10 mouse cellular contexts compared by ENCODE assay signal in genomic region chr1:39253771-39254170, GRCm38 (mm10).
DNase-seq lines count a peak whose midpoint lies in the region; ATAC-seq and TF ChIP-seq lines count a peak whose summit lies in the region.
"Had no signal": no experiment of that assay in that cellular context is flagged by ENCODE, and none has a peak within 500 bp of the region (broad histone marks: within the 10 kb centered on the region; RNA-seq: fewer than 3 reads in every experiment).

No protein-coding gene starts in this region.

- H3K4me1 ChIP-seq in kidney, embryonic 14.5 days (ENCODE audit: control insufficient read depth, insufficient read depth, low read length), result no peaks in the 10 kb centered on the region
- no peaks in the 10 kb centered on the region for H3K4me1 ChIP-seq in liver, embryonic 14.5 days (replicated peaks; ENCODE audit: control insufficient read depth in 2 of 2, insufficient read depth in 2 of 2, low read length in 1 of 2)
- H3K4me1 ChIP-seq: embryonic facial prominence, embryonic 12.5 days had no signal

- no peak overlapping the region for H3K27ac ChIP-seq in kidney, embryonic 14.5 days (ENCODE audit: low read depth, low read length)
- no peak overlapping the region for H3K27ac ChIP-seq in liver, embryonic 14.5 days
- H3K27ac ChIP-seq: embryonic facial prominence, embryonic 12.5 days; limb, embryonic 13.5 days had no signal

- H3K9ac ChIP-seq in kidney, embryonic 14.5 days (ENCODE audit: low read depth, low read length), result no peak overlapping the region
- no peak overlapping the region for H3K9ac ChIP-seq in liver, embryonic 14.5 days (replicated peaks)
- H3K9ac ChIP-seq: embryonic facial prominence, embryonic 12.5 days; limb, embryonic 13.5 days had no signal

- ATAC-seq in kidney, embryonic 14.5 days (ENCODE audit: low FRiP score, low TSS enrichment), result no peak
- no peak for ATAC-seq in liver, embryonic 14.5 days (ENCODE audit: insufficient read depth)
- no peak for ATAC-seq in erythroblast, adult 5-6 weeks (replicated peaks; ENCODE audit: low FRiP score, poor library complexity, severe bottlenecking)

- H3K4me2 ChIP-seq in kidney, embryonic 14.5 days (replicated peaks; ENCODE audit: low read depth, low read length), result no peak overlapping the region
- no peak overlapping the region for H3K4me2 ChIP-seq in liver, embryonic 14.5 days (ENCODE audit: low read depth)
- H3K4me2 ChIP-seq: embryonic facial prominence, embryonic 12.5 days; limb, embryonic 13.5 days had no signal

- H3K4me3 ChIP-seq in kidney, embryonic 14.5 days (ENCODE audit: low read length), result no peak overlapping the region
- H3K4me3 ChIP-seq in liver, embryonic 14.5 days (ENCODE audit: insufficient read depth in 1 of 2, low read depth in 2 of 2, low read length in 2 of 2), result no peak overlapping the region
- H3K4me3 ChIP-seq: embryonic facial prominence, embryonic 12.5 days; limb, embryonic 13.5 days had no signal

- 72% methylated on average over 4 of the region's 4 CpGs for WGBS in kidney, embryonic 14.5 days
- WGBS in liver, embryonic 14.5 days (ENCODE audit: insufficient replicate concordance), result 57% methylated on average over 4 of the region's 4 CpGs

- H3K36me3 ChIP-seq in kidney, embryonic 14.5 days (ENCODE audit: control insufficient read depth, insufficient read depth, low read length), result no peaks in the 10 kb centered on the region
- H3K36me3 ChIP-seq in liver, embryonic 14.5 days (replicated peaks; ENCODE audit: control insufficient read depth, insufficient read depth, low read depth), result no peaks in the 10 kb centered on the region
- H3K36me3 ChIP-seq: embryonic facial prominence, embryonic 12.5 days; limb, embryonic 13.5 days had no signal

- DNase-seq in kidney, adult 18-20 months, result peak; percentile 48
- peak; percentile 56 for DNase-seq in R1 (ENCODE audit: low read depth, low spot score)
- peak; percentile 22 for DNase-seq in cerebellum, adult 9-11 months
- no peak for DNase-seq in liver, embryonic 14.5 days (ENCODE audit: low read depth in 3 of 3, low spot score in 3 of 3)
- peak; percentile 64 for DNase-seq in thymus, postnatal 4 days
- no peak for DNase-seq in ovary, postnatal 10 days (ENCODE audit: low spot score)

- H3K9me3 ChIP-seq in kidney, embryonic 14.5 days (ENCODE audit: control insufficient read depth, low read length), result 0 out of 2 replicates have a peak, but pooled peaks cover 2% of the 10 kb centered on the region
- H3K9me3 ChIP-seq in liver, embryonic 14.5 days (ENCODE audit: control insufficient read depth, low read length), result no peaks in the 10 kb centered on the region
- H3K9me3 ChIP-seq: embryonic facial prominence, embryonic 12.5 days had no signal

- no peaks in the 10 kb centered on the region for H3K27me3 ChIP-seq in kidney, embryonic 14.5 days (ENCODE audit: control insufficient read depth, insufficient read depth, low read length)
- H3K27me3 ChIP-seq in liver, embryonic 14.5 days (ENCODE audit: control insufficient read depth, insufficient read depth, low read length), result no peaks in the 10 kb centered on the region
- H3K27me3 ChIP-seq: embryonic facial prominence, embryonic 12.5 days; limb, embryonic 13.5 days had no signal

- peak; percentile 61 for TF ChIP-seq CTCF in liver, embryonic 14.5 days (IDR thresholded peaks at IDR 0.05; ENCODE audit: low read depth)

- TF ChIP-seq EP300 in liver, embryonic 14.5 days (IDR thresholded peaks at IDR 0.05; ENCODE audit: low read depth), result no peak

Comparison
In these comparisons a context has a peak if more than half of its experiments do, and no peak if none do; other contexts are left out.
1. DNase-seq: peak in kidney, adult 18-20 months (single experiment), R1 (single experiment), cerebellum, adult 9-11 months (single experiment) and thymus, postnatal 4 days (single experiment); none in liver, embryonic 14.5 days (0 of 3) and ovary, postnatal 10 days (single experiment).